Mouse (Mus musculus) liver, postnatal 0 days (tissue): ENCODE measurements around the gene 9930111J21Rik2. TPM values are rescaled to one million over a fixed set of nuclear protein-coding genes. Genes with fewer than 3 reads are reported as not detected.
"Not testable (repeated sequence)": the region's sequence is repeated elsewhere in the genome, so short reads cannot be mapped to it uniquely, and the experiment has no call there.

Source experiments
- ATAC-seq: fragments of 200-750 bp; cut with Nextera tagmentation; 2 replicates; pipeline ENCODE4 v1.8.0; 2017; ENCODE audit warnings: mild to moderate bottlenecking, moderate library complexity
- DNase-seq: peaks from one replicate; pipeline ENCODE4 v3.0.0-alpha.2; 2016
- H3K27ac ChIP-seq: fragments of 300-500 bp; sonication (generic); 2 replicates; pipeline ENCODE4 v1.5.1; 2014; ENCODE audit warnings: antibody characterized with exemption, moderate library complexity, mild to moderate bottlenecking, low read depth
- H3K27me3 ChIP-seq: fragments of 300-500 bp; sonication (generic); 2 replicates; pipeline ENCODE4 v1.6.1; 2014; ENCODE audit warnings: low read length, control low read depth, mixed read lengths; ENCODE audit not compliant: insufficient read depth
- H3K36me3 ChIP-seq: fragments of 300-500 bp; sonication (generic); replicated peaks from 2 replicates; pipeline ENCODE4 v1.6.1; 2014; ENCODE audit warnings: mild to moderate bottlenecking, control low read depth, low read length, moderate library complexity, mixed read lengths; ENCODE audit not compliant: insufficient read depth
- H3K4me1 ChIP-seq: fragments of 300-500 bp; sonication (generic); 2 replicates; pipeline ENCODE4 v1.6.1; 2014; ENCODE audit warnings: antibody characterized with exemption, mild to moderate bottlenecking, control low read depth; ENCODE audit not compliant: insufficient read depth
- H3K4me2 ChIP-seq: fragments of 300-500 bp; sonication (generic); 2 replicates; pipeline ENCODE4 v1.6.1; 2014; ENCODE audit warnings: low read depth, mild to moderate bottlenecking, low read length, moderate library complexity, mixed read lengths
- H3K4me3 ChIP-seq: fragments of 300-500 bp; sonication (generic); 2 replicates; pipeline ENCODE4 v1.5.1; 2014; ENCODE audit warnings: low read depth, low read length
- H3K9ac ChIP-seq: fragments of 300-500 bp; sonication (generic); replicated peaks from 2 replicates; pipeline ENCODE4 v1.6.1; 2014; ENCODE audit warnings: mild to moderate bottlenecking, moderate library complexity
- H3K9me3 ChIP-seq: fragments of 300-500 bp; sonication (generic); 2 replicates; pipeline ENCODE4 v1.6.1; 2016; ENCODE audit warnings: mild to moderate bottlenecking, control low read depth, low read length, mixed read lengths
- CTCF ChIP-seq: sonication (generic); IDR thresholded peaks from 2 replicates; pipeline ENCODE4 v1.5.1; 2016; ENCODE audit warnings: antibody characterized with exemption, low read depth
- EP300 ChIP-seq: IDR thresholded peaks from 2 replicates; pipeline ENCODE4 v1.6.1; 2016; ENCODE audit warnings: antibody characterized with exemption, low read depth, mild to moderate bottlenecking
- WGBS: fragments of 180-500 bp; shearing (Covaris S2); extraction: QIAGEN DNeasy Blood & Tissue Kit; methylation state at CpG from one replicate; pipeline ENCODE4 v1.1.7; 2014; ENCODE audit not compliant: insufficient replicate concordance; 5-methylcytosine and 5-hydroxymethylcytosine counted together
- polyA plus RNA-seq: library from polyadenylated mRNA; unstranded; fragments of >200 nt; fragmentation: Nextera tagmentation; extraction: Ambion mirVana; gene quantifications from 2 replicates; pipeline ENCODE4 v1.2.1, GENCODE M21; 2015

The 9930111J21Rik2 gene
- 1.2 and 1.4 TPM in 2 replicates for polyA plus RNA-seq

- not testable (repeated sequence) for H3K9ac ChIP-seq, H3K9me3 ChIP-seq, H3K4me2 ChIP-seq, H3K36me3 ChIP-seq, H3K27ac ChIP-seq, H3K4me3 ChIP-seq, DNase-seq, H3K4me1 ChIP-seq, H3K27me3 ChIP-seq
- peak; percentile 72 for ATAC-seq
- 45% methylated on average over 1 of the region's 6 CpGs for WGBS
Measured at GRCm38 (mm10) chr11:49051093-49051891, at the start of gene 9930111J21Rik2. TSS of gene 9930111J21Rik2 (minus strand) at chr11:49051242.

- H3K4me3 ChIP-seq, result no peak overlapping the region
- H3K9me3 ChIP-seq, result no peaks in the 10 kb centered on the region
- peaks cover 14% of the 10 kb centered on the region for H3K36me3 ChIP-seq
- WGBS, result 71% methylated on average over 3 of the region's 3 CpGs
- peak; percentile 62 for DNase-seq
- no peak overlapping the region for H3K9ac ChIP-seq
- H3K27ac ChIP-seq, result no peak overlapping the region
- no peak overlapping the region for H3K4me2 ChIP-seq
- TF ChIP-seq CTCF (no peak), EP300 (no peak)
- ATAC-seq, result no peak
- peaks cover 11% of the 10 kb centered on the region for H3K4me1 ChIP-seq
- no peaks in the 10 kb centered on the region for H3K27me3 ChIP-seq
Measured at GRCm38 (mm10) chr11:49100409-49100808, 49.4 kb upstream of the 9930111J21Rik2 start.

GRCm38 (mm10) chr11:49095367-49095766 lies 44.3 kb upstream of the 9930111J21Rik2 start:
- no peak for ATAC-seq
- WGBS, result 92% methylated on average over 4 of the region's 4 CpGs
- TF ChIP-seq CTCF, result no peak
- TF ChIP-seq EP300, result no peak
- no peaks in the 10 kb centered on the region for H3K27me3 ChIP-seq
- peaks cover 15% of the 10 kb centered on the region for H3K4me1 ChIP-seq
- no peak overlapping the region for H3K4me3 ChIP-seq
- no peak overlapping the region for H3K9ac ChIP-seq
- no peak overlapping the region for H3K27ac ChIP-seq
- H3K4me2 ChIP-seq, result no peak overlapping the region
- no peak for DNase-seq
- H3K9me3 ChIP-seq, result no peaks in the 10 kb centered on the region
- peaks cover 20% of the 10 kb centered on the region for H3K36me3 ChIP-seq

GRCm38 (mm10) chr11:49093861-49094660 lies 43.0 kb upstream of the 9930111J21Rik2 start:
- Histone ChIP-seq H3K4me2 (no peak overlapping the region), H3K4me3 (no peak overlapping the region), H3K4me1 (peaks cover 22% of the 10 kb centered on the region), H3K27ac (no peak overlapping the region), H3K9me3 (no peaks in the 10 kb centered on the region), H3K36me3 (peaks cover 20% of the 10 kb centered on the region), H3K27me3 (no peaks in the 10 kb centered on the region), H3K9ac (no peak overlapping the region)
- no peak for DNase-seq
- no peak for ATAC-seq
- 74% methylated on average over 6 of the region's 6 CpGs for WGBS
- TF ChIP-seq EP300 (no peak), CTCF (no peak)

GRCm38 (mm10) chr11:49092786-49093185 lies 41.7 kb upstream of the 9930111J21Rik2 start:
- 70% methylated on average over 2 of the region's 2 CpGs for WGBS
- peak overlapping the region; percentile 36; the same call in 1 of the 2 replicates for H3K27ac ChIP-seq
- no peak overlapping the region for H3K4me2 ChIP-seq
- no peak overlapping the region for H3K9ac ChIP-seq
- DNase-seq, result no peak
- H3K27me3 ChIP-seq, result no peaks in the 10 kb centered on the region
- ATAC-seq, result no peak
- H3K36me3 ChIP-seq, result peaks cover 17% of the 10 kb centered on the region
- no peak overlapping the region for H3K4me3 ChIP-seq
- H3K9me3 ChIP-seq, result no peaks in the 10 kb centered on the region
- TF ChIP-seq EP300, result no peak
- no peak for TF ChIP-seq CTCF
- H3K4me1 ChIP-seq, result peaks cover 34% of the 10 kb centered on the region

- DNase-seq (no peak), ATAC-seq (no peak)
- no peak overlapping the region for H3K4me2 ChIP-seq
- no peaks in the 10 kb centered on the region for H3K9me3 ChIP-seq
- TF ChIP-seq EP300, result no peak
- TF ChIP-seq CTCF, result no peak
- no peak overlapping the region for H3K9ac ChIP-seq
- WGBS, result 100% methylated on average over 1 of the region's 1 CpGs
- H3K4me3 ChIP-seq, result no peak overlapping the region
- peaks cover 37% of the 10 kb centered on the region for H3K4me1 ChIP-seq
- H3K27ac ChIP-seq, result peak overlapping the region; percentile 68
- peaks cover 16% of the 10 kb centered on the region for H3K36me3 ChIP-seq
- no peaks in the 10 kb centered on the region for H3K27me3 ChIP-seq
Measured at GRCm38 (mm10) chr11:49092053-49092586, 41.1 kb upstream of the 9930111J21Rik2 start.
